Comparison of ENCODE assay signal across 10 mouse cellular contexts in the genomic region with DNA sequence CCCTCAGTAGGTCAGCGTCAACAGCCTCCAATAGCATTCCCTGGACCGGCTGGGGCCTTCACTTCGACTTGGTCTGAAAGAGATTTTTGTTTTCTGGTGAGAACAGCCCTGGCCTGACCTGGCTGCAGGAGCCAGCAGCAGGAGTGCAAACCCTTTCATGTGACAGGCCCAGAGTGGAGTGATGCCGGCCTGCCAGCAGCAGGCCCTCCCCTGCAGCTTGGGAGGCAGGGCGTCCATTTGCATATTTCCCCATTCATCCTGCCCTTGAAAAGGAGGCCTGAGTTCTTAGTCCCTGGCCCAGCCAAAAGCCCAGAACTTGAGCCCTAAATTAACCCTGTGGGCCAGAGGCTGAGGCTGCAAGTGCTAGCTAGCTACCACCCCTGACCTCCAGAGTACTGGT. TPM values are rescaled to one million over a fixed set of nuclear protein-coding genes. Genes with fewer than 3 reads are reported as not detected.
DNase-seq lines count a peak whose midpoint lies in the region; ATAC-seq lines count a peak whose summit lies in the region.
"Had no signal": no experiment of that assay in that cellular context is flagged by ENCODE, and none has a peak within 500 bp of the region (broad histone marks: within the 10 kb centered on the region; RNA-seq: fewer than 3 reads in every experiment).

No protein-coding gene starts in this region.

- no peak overlapping the region for H3K4me3 ChIP-seq in forebrain, embryonic 14.5 days (ENCODE audit: low read depth, low read length)
- no peak overlapping the region for H3K4me3 ChIP-seq in midbrain, embryonic 15.5 days
- H3K4me3 ChIP-seq in liver, embryonic 11.5 days (ENCODE audit: low read depth, low read length), result no peak overlapping the region

- peak overlapping the region; percentile 43; the same call in 1 of the 2 replicates for H3K9ac ChIP-seq in forebrain, embryonic 14.5 days (ENCODE audit: low read length)
- H3K9ac ChIP-seq in midbrain, embryonic 15.5 days, result no peak overlapping the region
- no peak overlapping the region for H3K9ac ChIP-seq in liver, embryonic 11.5 days (ENCODE audit: low read depth, low read length)

- H3K27me3 ChIP-seq in forebrain, embryonic 14.5 days (replicated peaks; ENCODE audit: control insufficient read depth, insufficient read depth, low read length), result no peaks in the 10 kb centered on the region
- no peaks in the 10 kb centered on the region for H3K27me3 ChIP-seq in midbrain, embryonic 15.5 days (replicated peaks)
- H3K27me3 ChIP-seq in liver, embryonic 11.5 days (replicated peaks; ENCODE audit: control insufficient read depth, insufficient read depth, low read length), result 0 out of 2 replicates have a peak, but pooled peaks cover 2% of the 10 kb centered on the region

- peak; percentile 81 for ATAC-seq in forebrain, embryonic 14.5 days
- ATAC-seq in midbrain, embryonic 15.5 days (replicated peaks), result peak; percentile 38; the same call in 1 of the 2 replicates
- no peak for ATAC-seq in liver, embryonic 11.5 days (replicated peaks; ENCODE audit: low FRiP score)

- WGBS in forebrain, embryonic 14.5 days, result 0% methylated on average over 5 of the region's 5 CpGs
- WGBS in midbrain, embryonic 15.5 days, result 2% methylated on average over 5 of the region's 5 CpGs
- 34% methylated on average over 5 of the region's 5 CpGs for WGBS in liver, embryonic 11.5 days

- intact Hi-C loops in gastrocnemius, postnatal 14 days (cut with DNase I; ENCODE audit: low total_unique reads), result no loop called here
- intact Hi-C loops in gastrocnemius, postnatal 36 days (cut with DNase I), result no loop called here

- peaks cover 24% of the 10 kb centered on the region for H3K4me1 ChIP-seq in forebrain, embryonic 14.5 days (ENCODE audit: control insufficient read depth, insufficient read depth, low read length)
- H3K4me1 ChIP-seq in midbrain, embryonic 15.5 days, result peaks cover 43% of the 10 kb centered on the region
- H3K4me1 ChIP-seq in liver, embryonic 11.5 days (replicated peaks; ENCODE audit: control insufficient read depth, insufficient read depth, low read length), result peaks cover 24% of the 10 kb centered on the region

- H3K9me3 ChIP-seq in forebrain, embryonic 14.5 days (replicated peaks; ENCODE audit: control insufficient read depth, low read length), result no peaks in the 10 kb centered on the region
- H3K9me3 ChIP-seq in midbrain, embryonic 15.5 days, result no peaks in the 10 kb centered on the region
- no peaks in the 10 kb centered on the region for H3K9me3 ChIP-seq in liver, embryonic 11.5 days (ENCODE audit: control insufficient read depth, low read length)

- peak overlapping the region; percentile 45; the same call in 1 of the 2 replicates for H3K27ac ChIP-seq in forebrain, embryonic 14.5 days (ENCODE audit: low read depth, low read length)
- H3K27ac ChIP-seq in midbrain, embryonic 15.5 days, result peak overlapping the region; percentile 47
- H3K27ac ChIP-seq in liver, embryonic 11.5 days (ENCODE audit: low read depth, low read length), result no peak overlapping the region

- 0 out of 2 replicates have a peak overlapping the region, but pooled peaks have one; percentile 1 for H3K4me2 ChIP-seq in forebrain, embryonic 14.5 days (ENCODE audit: low read length)
- H3K4me2 ChIP-seq in midbrain, embryonic 15.5 days, result no peak overlapping the region
- no peak overlapping the region for H3K4me2 ChIP-seq in liver, embryonic 11.5 days

- DNase-seq in gastrocnemius, postnatal 14 days, result peak; percentile 26
- DNase-seq in gastrocnemius, postnatal 36 days, result no peak
- DNase-seq in ZHBTc4 (ENCODE audit: low read depth, low spot score), result peak; percentile 80
- peak; percentile 60 for DNase-seq in forebrain, embryonic 14.5 days (ENCODE audit: low spot score)
- DNase-seq in kidney, adult 8-10 months, result peak; percentile 11 to 31
- no peak for DNase-seq in liver, embryonic 11.5 days (ENCODE audit: low spot score)
- no peak for DNase-seq in liver

- H3K36me3 ChIP-seq in forebrain, embryonic 14.5 days (ENCODE audit: control insufficient read depth, insufficient read depth, low read length), result no peaks in the 10 kb centered on the region
- no peaks in the 10 kb centered on the region for H3K36me3 ChIP-seq in midbrain, embryonic 15.5 days (replicated peaks)
- H3K36me3 ChIP-seq in liver, embryonic 11.5 days (ENCODE audit: control insufficient read depth, insufficient read depth, low read length), result no peaks in the 10 kb centered on the region

RNA-seq across cellular contexts. Expression of gene Acsl6, which starts 8.4 kb away (rescaled TPM):
- total RNA-seq in gastrocnemius, postnatal 14 days (2021), result 10 to 100 TPM; 17.5 to 22.5 TPM
- 10 to 100 TPM; 20.7 to 21.7 TPM for total RNA-seq in gastrocnemius, postnatal 36 days (2021)
- 22.1 and 32.4 TPM in 2 replicates for polyA plus RNA-seq in forebrain, embryonic 14.5 days (2014; fragmentation: Nextera tagmentation; extraction: Ambion mirVana)
- 42.7 and 44.0 TPM in 2 replicates for polyA plus RNA-seq in midbrain, embryonic 15.5 days (2015; fragmentation: Nextera tagmentation; extraction: Ambion mirVana)
- polyA plus RNA-seq in liver, embryonic 11.5 days (2014; fragmentation: Nextera tagmentation; extraction: Ambion mirVana), result 2.2 and 2.3 TPM in 2 replicates

RNA-seq across cellular contexts. Expression of gene Il3, which starts 44.9 kb away (rescaled TPM):
- not detected for total RNA-seq in gastrocnemius, postnatal 14 days (2021)
- total RNA-seq in gastrocnemius, postnatal 36 days (2021), result not detected
- not detected in 2 replicates for polyA plus RNA-seq in forebrain, embryonic 14.5 days (2014; fragmentation: Nextera tagmentation; extraction: Ambion mirVana)
- polyA plus RNA-seq in midbrain, embryonic 15.5 days (2015; fragmentation: Nextera tagmentation; extraction: Ambion mirVana), result not detected in 2 replicates
- polyA plus RNA-seq in liver, embryonic 11.5 days (2014; fragmentation: Nextera tagmentation; extraction: Ambion mirVana), result not detected in 2 replicates
- total RNA-seq: left cerebral cortex, postnatal 36 days had no signal
- polyA plus RNA-seq: small intestine, adult 2 months had no signal

RNA-seq across cellular contexts. Expression of gene Meikin, which starts 58.4 kb away (rescaled TPM):
- not detected for total RNA-seq in gastrocnemius, postnatal 14 days (2021)
- not detected for total RNA-seq in gastrocnemius, postnatal 36 days (2021)
- not detected in 2 replicates for polyA plus RNA-seq in forebrain, embryonic 14.5 days (2014; fragmentation: Nextera tagmentation; extraction: Ambion mirVana)
- not detected in 2 replicates for polyA plus RNA-seq in midbrain, embryonic 15.5 days (2015; fragmentation: Nextera tagmentation; extraction: Ambion mirVana)
- polyA plus RNA-seq in liver, embryonic 11.5 days (2014; fragmentation: Nextera tagmentation; extraction: Ambion mirVana), result not detected in 2 replicates
- total RNA-seq: left cerebral cortex, postnatal 36 days had no signal
- polyA plus RNA-seq: small intestine, adult 2 months had no signal

Comparison
In these comparisons a context has a peak if more than half of its experiments do, and no peak if none do; other contexts are left out.
1. DNase-seq: peak in gastrocnemius, postnatal 14 days (single experiment), ZHBTc4 (single experiment), forebrain, embryonic 14.5 days (single experiment) and kidney, adult 8-10 months (2 of 2); none in gastrocnemius, postnatal 36 days (0 of 2), liver, embryonic 11.5 days (single experiment) and liver (single experiment).